In genomic region chr9:21791861-21792260, GRCm38 (mm10) we compare ENCODE assay signal across 9 mouse cellular contexts. TPM values are rescaled to one million over a fixed set of nuclear protein-coding genes. Genes with fewer than 3 reads are reported as not detected.
DNase-seq lines count a peak whose midpoint lies in the region; ATAC-seq and TF ChIP-seq lines count a peak whose summit lies in the region.
"Had no signal": no experiment of that assay in that cellular context is flagged by ENCODE, and none has a peak within 500 bp of the region (broad histone marks: within the 10 kb centered on the region; RNA-seq: fewer than 3 reads in every experiment).

No protein-coding gene starts in this region.

- H3K36me3 ChIP-seq in intestine, embryonic 15.5 days, result peaks cover 26% of the 10 kb centered on the region
- peaks cover 17% of the 10 kb centered on the region for H3K36me3 ChIP-seq in myocyte (ENCODE audit: control insufficient read depth, insufficient read depth)
- H3K36me3 ChIP-seq in hindbrain, embryonic 16.5 days (ENCODE audit: control insufficient read depth, insufficient read depth, low read length), result no peaks in the 10 kb centered on the region

- TF ChIP-seq CTCF in layer of hippocampus, adult 2 months (conservative IDR thresholded peaks at IDR 0.05), result no peak
- TF ChIP-seq CTCF in embryonic fibroblast, embryonic 13.5 days (IDR thresholded peaks at IDR 0.05; ENCODE audit: borderline replicate concordance, insufficient read depth, low read length), result no peak

- H3ac ChIP-seq in myocyte (ENCODE audit: control insufficient read depth, insufficient read length), result no peak overlapping the region

- no peak for DNase-seq in layer of hippocampus, adult 2 months (ENCODE audit: low spot score in 2 of 2)
- no peak for DNase-seq in layer of hippocampus, adult 11-12 months (ENCODE audit: low spot score)
- DNase-seq in embryo, embryonic 11 days, result no peak
- DNase-seq in thymus, postnatal 10 days (ENCODE audit: low spot score in 2 of 2), result no peak

- peaks cover 69% of the 10 kb centered on the region for H3K79me2 ChIP-seq in myocyte (ENCODE audit: control insufficient read depth, insufficient read depth)

- H3K27ac ChIP-seq in layer of hippocampus, adult 2 months, result peak overlapping the region; percentile 53; the same call in 1 of the 2 replicates
- peak overlapping the region; percentile 64 for H3K27ac ChIP-seq in embryonic fibroblast, embryonic 13.5 days (ENCODE audit: insufficient read depth, low read length)
- H3K27ac ChIP-seq in intestine, embryonic 15.5 days, result 0 out of 2 replicates have a peak overlapping the region, but pooled peaks have one; percentile 22
- H3K27ac ChIP-seq in hindbrain, embryonic 16.5 days (ENCODE audit: low read depth, low read length), result no peak overlapping the region
- H3K27ac ChIP-seq: liver, embryonic 14.5 days had no signal

- H3K9ac ChIP-seq in intestine, embryonic 15.5 days, result no peak overlapping the region
- H3K9ac ChIP-seq in hindbrain, embryonic 16.5 days (ENCODE audit: low read depth, low read length), result no peak overlapping the region
- H3K9ac ChIP-seq: liver, embryonic 14.5 days had no signal

- peak; percentile 38; the same call in 1 of the 2 replicates for ATAC-seq in intestine, embryonic 15.5 days
- no peak for ATAC-seq in hindbrain, embryonic 16.5 days

- no peak overlapping the region for H3K4me3 ChIP-seq in layer of hippocampus, adult 2 months
- no peak overlapping the region for H3K4me3 ChIP-seq in embryonic fibroblast, embryonic 13.5 days (ENCODE audit: insufficient read depth, low read length)
- no peak overlapping the region for H3K4me3 ChIP-seq in intestine, embryonic 15.5 days (replicated peaks)
- H3K4me3 ChIP-seq in myocyte, result peak overlapping the region; percentile 17
- H3K4me3 ChIP-seq in hindbrain, embryonic 16.5 days (ENCODE audit: low read length), result no peak overlapping the region

- WGBS in intestine, embryonic 15.5 days, result 61% methylated on average over 8 of the region's 8 CpGs
- WGBS in hindbrain, embryonic 16.5 days, result 79% methylated on average over 8 of the region's 8 CpGs

- no peak; the same call in 1 of the 2 replicates for TF ChIP-seq POLR2A in embryonic fibroblast, embryonic 13.5 days (IDR thresholded peaks at IDR 0.05; ENCODE audit: low read depth, low read length)
- peak; percentile 58 for TF ChIP-seq POLR2A in myocyte (IDR thresholded peaks at IDR 0.05; ENCODE audit: insufficient read length, low read depth)

- H3K9me3 ChIP-seq in intestine, embryonic 15.5 days, result no peaks in the 10 kb centered on the region
- H3K9me3 ChIP-seq in hindbrain, embryonic 16.5 days (ENCODE audit: control insufficient read depth, low read length), result no peaks in the 10 kb centered on the region

- H3K4me2 ChIP-seq in intestine, embryonic 15.5 days (replicated peaks), result peak overlapping the region; percentile 39
- peak overlapping the region; percentile 99 for H3K4me2 ChIP-seq in myocyte (ENCODE audit: low read depth)
- no peak overlapping the region for H3K4me2 ChIP-seq in hindbrain, embryonic 16.5 days (ENCODE audit: low read length)

- peaks cover 9% of the 10 kb centered on the region; the same call in 1 of the 2 replicates for H3K4me1 ChIP-seq in embryonic fibroblast, embryonic 13.5 days (ENCODE audit: control insufficient read depth, insufficient read depth, low read length)
- peaks cover 31% of the 10 kb centered on the region for H3K4me1 ChIP-seq in intestine, embryonic 15.5 days (replicated peaks)
- peaks cover 9% of the 10 kb centered on the region for H3K4me1 ChIP-seq in hindbrain, embryonic 16.5 days (ENCODE audit: control insufficient read depth, insufficient read depth, low read depth, low read length)

- H3K27me3 ChIP-seq in intestine, embryonic 15.5 days (replicated peaks), result no peaks in the 10 kb centered on the region
- H3K27me3 ChIP-seq in myocyte (ENCODE audit: control insufficient read depth, insufficient read depth, insufficient read length), result no peaks in the 10 kb centered on the region
- H3K27me3 ChIP-seq in hindbrain, embryonic 16.5 days (replicated peaks; ENCODE audit: control insufficient read depth, insufficient read depth, low read length), result no peaks in the 10 kb centered on the region

TF ChIP-seq in myocyte, 11 proteins besides CTCF, POLR2A, EP300 and RAD21:
- TF ChIP-seq REST (IDR thresholded peaks at IDR 0.05; ENCODE audit: insufficient read depth, insufficient read length) (no peak), POLR2AphosphoS2 (IDR thresholded peaks at IDR 0.05; ENCODE audit: insufficient read length, low read depth) (peak; percentile 26), MYOG (IDR thresholded peaks at IDR 0.05; ENCODE audit: control insufficient read depth in 1 of 3, insufficient read depth in 1 of 3, insufficient read length in 2 of 3, low read depth in 2 of 3) (peak; percentile 29 to 86 (median 66)), TCF3 (IDR thresholded peaks at IDR 0.05; ENCODE audit: insufficient read length, low read depth) (peak; percentile 10), MAX (IDR thresholded peaks at IDR 0.05; ENCODE audit: low read depth) (no peak), USF1 (IDR thresholded peaks at IDR 0.05; ENCODE audit: low read depth) (no peak), CEBPB (IDR thresholded peaks at IDR 0.05; ENCODE audit: insufficient read depth, poor library complexity, severe bottlenecking) (no peak), E2F4 (IDR thresholded peaks at IDR 0.05; ENCODE audit: insufficient read depth) (no peak), MYOD1 (IDR thresholded peaks at IDR 0.05; ENCODE audit: control insufficient read depth in 1 of 3, insufficient read length in 2 of 3, low read depth in 2 of 3) (peak in 2 of 3 experiments; percentile 71 to 84), TCF12 (IDR thresholded peaks at IDR 0.05; ENCODE audit: insufficient read depth, poor library complexity, severe bottlenecking) (no peak), SRF (IDR thresholded peaks at IDR 0.05; ENCODE audit: control insufficient read depth, insufficient read length, low read depth) (peak; percentile 47)
TF ChIP-seq in myocyte: peak in this region for 5.

RNA-seq across cellular contexts. Expression of gene Kank2, which starts 6.7 kb away (rescaled TPM):
- 1 to 10 TPM; 7.0 to 8.4 TPM for total RNA-seq in layer of hippocampus, adult 2 months (2021)
- 59.7 and 75.7 TPM in 2 replicates for polyA plus RNA-seq in embryonic fibroblast, embryonic 13.5 days (2011; ENCODE audit: insufficient read length, low read depth, missing spikeins)
- polyA plus RNA-seq in intestine, embryonic 15.5 days (2015; fragmentation: Nextera tagmentation; extraction: Ambion mirVana), result 16.3 and 16.7 TPM in 2 replicates
- 49.4 TPM for polyA plus RNA-seq in myocyte (2012; fragmentation: generic; extraction: Trizol)
- polyA plus RNA-seq in hindbrain, embryonic 16.5 days (2015; fragmentation: Nextera tagmentation; extraction: Ambion mirVana), result 3.9 and 4.7 TPM in 2 replicates

RNA-seq across cellular contexts. Expression of gene Spc24, which starts 31.8 kb away (rescaled TPM):
- total RNA-seq in layer of hippocampus, adult 2 months (2021), result 1 to 10 TPM; 2.2 to 2.9 TPM
- polyA plus RNA-seq in embryonic fibroblast, embryonic 13.5 days (2011; ENCODE audit: insufficient read length, low read depth, missing spikeins), result 14.2 and 21.2 TPM in 2 replicates
- 94.2 and 107 TPM in 2 replicates for polyA plus RNA-seq in intestine, embryonic 15.5 days (2015; fragmentation: Nextera tagmentation; extraction: Ambion mirVana)
- 31.0 TPM for polyA plus RNA-seq in myocyte (2012; fragmentation: generic; extraction: Trizol)
- 21.2 and 26.0 TPM in 2 replicates for polyA plus RNA-seq in hindbrain, embryonic 16.5 days (2015; fragmentation: Nextera tagmentation; extraction: Ambion mirVana)

RNA-seq across cellular contexts. Expression of gene Angptl8, which starts 43.4 kb away (rescaled TPM):
- not detected for total RNA-seq in layer of hippocampus, adult 2 months (2021)
- polyA plus RNA-seq in embryonic fibroblast, embryonic 13.5 days (2011; ENCODE audit: insufficient read length, low read depth, missing spikeins), result not detected in 2 replicates
- 8.2 and 12.0 TPM in 2 replicates for polyA plus RNA-seq in intestine, embryonic 15.5 days (2015; fragmentation: Nextera tagmentation; extraction: Ambion mirVana)
- not detected for polyA plus RNA-seq in myocyte (2012; fragmentation: generic; extraction: Trizol)
- 0.25 and 0.66 TPM in 2 replicates for polyA plus RNA-seq in hindbrain, embryonic 16.5 days (2015; fragmentation: Nextera tagmentation; extraction: Ambion mirVana)
